Mouse (Mus musculus): ENCODE data around the gene Sipa1l1.

DNA sequence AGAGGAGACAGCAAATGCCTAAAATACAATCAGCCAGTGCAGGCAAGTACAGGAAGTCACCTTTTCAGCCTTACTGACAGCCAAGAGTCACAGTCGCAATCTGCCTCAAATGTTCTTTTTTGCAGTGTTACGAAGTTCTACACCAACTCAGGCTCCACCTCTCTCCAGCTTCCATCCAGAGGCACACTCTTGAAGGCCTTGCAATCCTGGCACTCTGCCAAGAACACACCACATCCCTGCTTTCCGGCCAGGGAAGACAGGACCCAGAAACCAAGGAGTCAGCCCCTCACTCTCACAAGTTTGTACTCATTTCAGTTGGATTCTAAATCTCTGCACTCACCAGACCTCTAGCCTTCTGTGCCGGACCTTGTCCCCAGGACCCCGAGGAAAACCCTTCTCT lies 299.3 kb downstream of the Sipa1l1 start:
- TF ChIP-seq CHD2 (IDR thresholded peaks at IDR 0.05; ENCODE audit: low read depth, low read length) (no peak), ZNF384 (IDR thresholded peaks at IDR 0.05; ENCODE audit: low read depth, low read length) (no peak), ZC3H11A (IDR thresholded peaks at IDR 0.05; ENCODE audit: borderline replicate concordance, low read depth, low read length) (no peak), HCFC1 (IDR thresholded peaks at IDR 0.05; ENCODE audit: borderline replicate concordance, insufficient read depth, low read length) (no peak)

All from ES-E14 (cell line).